Mouse (Mus musculus) gastrocnemius, postnatal 4 days (tissue): ENCODE measurements around the gene Zfp819. TPM values are rescaled to one million over a fixed set of nuclear protein-coding genes. Genes with fewer than 3 reads are reported as not detected.

Source experiments
- DNase-seq, 2 experiments: peaks; one replicate each; pipeline ENCODE4 v3.0.0; 2021 to 2022; ENCODE audit warnings: low spot score in 2 of 2, mixed read lengths in 2 of 2
- long read RNA-seq, 2 experiments: library from polyadenylated mRNA; stranded (forward); transcript quantifications; one replicate each; pipeline ENCODE4 v2.0.0; 2021
- total RNA-seq, 2 experiments: library from RNA; stranded (reverse); gene quantifications; 2 replicates each; pipeline ENCODE4 v1.2.3; 2021

The Zfp819 gene
- not detected for total RNA-seq
- long read RNA-seq, experiment 1 = 0 reads
- long read RNA-seq, experiment 2 = 0 reads

DNA sequence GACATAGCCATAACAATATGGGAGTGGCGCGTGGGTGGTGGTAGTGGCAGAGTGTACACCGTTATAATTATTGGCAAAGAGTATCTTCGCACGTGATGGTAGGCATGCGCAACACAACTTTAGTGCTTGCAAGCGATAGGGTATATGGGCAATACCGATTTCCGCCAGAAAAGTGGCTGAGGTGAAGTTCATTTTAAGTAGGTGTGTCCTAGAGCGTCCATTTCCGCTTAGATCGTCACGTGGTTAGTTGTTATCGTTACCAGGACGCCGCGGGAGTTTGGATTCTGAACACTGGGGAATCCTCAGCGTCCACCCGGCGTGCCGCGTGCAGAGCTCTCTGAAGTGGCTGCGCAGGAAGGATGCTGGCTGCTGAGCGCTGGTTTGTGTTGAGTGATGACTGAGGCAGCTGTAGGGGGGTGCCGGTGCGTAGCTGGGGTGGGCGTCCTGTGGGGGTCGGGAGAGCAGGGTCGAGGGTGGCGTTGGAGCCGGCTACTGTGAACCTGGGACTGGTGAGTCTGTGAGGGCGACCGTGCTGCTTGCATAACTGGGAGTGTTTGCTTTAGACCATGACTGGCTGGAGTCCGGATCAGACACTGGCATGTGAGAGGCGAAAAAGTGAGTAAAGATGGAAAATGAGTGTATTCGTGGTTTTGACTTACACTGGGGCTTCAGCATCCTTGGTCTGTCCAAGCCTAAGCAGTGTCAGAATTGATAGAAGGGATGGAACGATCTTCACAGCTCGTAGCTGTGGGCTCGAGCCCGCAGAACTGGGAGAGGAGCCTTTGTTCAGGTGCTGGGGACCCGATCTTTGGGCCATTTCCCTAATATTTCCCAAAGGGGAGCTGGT, at the start of gene Zfp819:
Gene Zfp819, plus strand, starts transcription at position 274 of the 847 bp plus-strand sequence.
- peak; percentile 29 to 42 for DNase-seq

DNA sequence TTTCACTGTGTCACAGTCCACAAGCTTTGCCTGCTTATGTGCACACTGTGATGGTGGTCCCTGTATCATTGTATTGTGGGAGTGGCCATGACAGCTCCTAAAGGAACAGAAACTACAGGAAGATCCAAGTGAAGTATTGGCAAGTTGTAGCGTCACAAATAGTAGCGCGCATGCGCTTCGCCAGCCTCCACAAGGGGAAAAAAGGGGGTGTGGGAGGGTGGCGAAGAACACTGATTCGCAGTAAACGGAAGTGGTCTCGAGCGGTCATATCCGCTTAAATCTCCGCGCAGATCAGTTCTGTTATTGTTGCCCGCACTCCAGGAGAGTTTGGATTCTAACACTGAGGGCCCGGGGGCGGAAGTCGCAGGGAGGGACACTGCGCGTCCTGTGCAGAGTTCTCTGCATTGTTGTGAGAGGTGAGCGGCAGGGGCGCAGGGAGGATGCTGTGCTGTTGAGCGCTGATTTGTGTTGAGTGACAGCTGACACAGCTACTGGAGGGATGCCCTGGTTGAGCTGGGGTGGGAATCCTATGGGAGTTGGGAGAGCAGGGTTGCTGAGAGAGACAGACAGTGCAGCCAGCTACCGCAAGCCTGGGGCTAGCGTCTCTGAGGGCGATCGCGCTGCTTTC, 44.8 kb upstream of the Zfp819 start, which contains the start of gene Zfp658:
Gene Zfp658, plus strand, starts transcription at position 251 of the 628 bp plus-strand sequence.
- DNase-seq = peak; percentile 73 to 84

DNA sequence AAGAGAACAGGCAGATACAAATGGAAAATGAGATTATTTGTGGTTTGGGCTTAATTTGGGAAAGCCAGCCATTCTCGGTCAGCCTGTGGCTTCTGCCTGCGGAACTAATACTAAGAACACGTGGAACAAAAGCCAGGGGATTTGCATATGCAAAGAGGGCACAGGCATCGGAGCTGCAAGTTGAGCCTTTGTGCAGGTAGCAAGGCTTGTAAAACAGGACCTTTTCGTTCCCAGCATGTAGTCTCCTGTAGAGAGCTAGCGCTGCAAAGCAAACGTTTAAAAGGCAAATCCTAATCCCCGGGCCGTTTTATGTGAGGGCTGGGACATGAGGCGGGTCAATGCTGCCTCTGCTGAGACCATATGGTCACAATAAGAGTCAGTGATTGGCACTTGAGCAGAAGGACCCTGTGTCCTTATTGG, 44.3 kb upstream of the Zfp819 start:
- DNase-seq = no peak

DNA sequence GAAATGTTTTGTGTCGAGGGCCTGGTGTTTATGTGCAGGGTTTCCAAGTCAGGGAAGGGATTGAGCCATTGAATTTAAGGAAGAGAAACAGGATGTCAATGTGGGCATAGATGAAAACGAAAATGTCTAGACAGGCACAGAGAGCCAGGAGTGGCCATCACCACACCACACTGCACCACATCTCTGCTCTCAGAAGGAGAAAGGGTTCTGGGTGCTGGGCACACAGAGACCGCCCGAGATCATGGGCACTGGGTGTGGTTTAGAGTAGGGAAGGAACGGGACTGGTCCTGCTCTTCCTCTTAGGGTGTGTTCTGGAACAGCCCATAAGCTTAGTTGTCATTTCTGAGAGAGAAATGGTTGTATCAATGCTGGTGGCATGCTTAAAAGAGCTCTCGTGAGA, 43.7 kb upstream of the Zfp819 start:
- DNase-seq = no peak

DNA sequence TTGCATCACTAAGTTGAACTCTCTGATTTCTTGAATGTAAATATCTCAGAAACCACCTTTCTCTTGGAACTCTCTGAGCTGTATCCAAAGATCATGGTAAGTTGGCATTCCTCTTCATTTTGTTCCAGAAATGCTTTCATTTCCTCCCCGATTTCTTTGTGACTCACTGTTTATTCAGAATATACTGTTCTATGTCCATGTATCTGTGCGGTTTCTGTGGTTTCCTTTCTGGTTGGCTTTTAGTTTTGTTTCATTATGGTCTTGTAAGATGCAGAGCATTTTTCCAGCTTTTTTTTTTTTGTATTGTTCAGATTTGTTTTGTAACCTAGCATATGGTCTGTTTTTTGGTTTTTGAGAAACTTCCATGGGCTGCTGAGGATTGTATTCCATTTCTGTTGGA, 35.8 kb upstream of the Zfp819 start:
- DNase-seq = no peak

DNA sequence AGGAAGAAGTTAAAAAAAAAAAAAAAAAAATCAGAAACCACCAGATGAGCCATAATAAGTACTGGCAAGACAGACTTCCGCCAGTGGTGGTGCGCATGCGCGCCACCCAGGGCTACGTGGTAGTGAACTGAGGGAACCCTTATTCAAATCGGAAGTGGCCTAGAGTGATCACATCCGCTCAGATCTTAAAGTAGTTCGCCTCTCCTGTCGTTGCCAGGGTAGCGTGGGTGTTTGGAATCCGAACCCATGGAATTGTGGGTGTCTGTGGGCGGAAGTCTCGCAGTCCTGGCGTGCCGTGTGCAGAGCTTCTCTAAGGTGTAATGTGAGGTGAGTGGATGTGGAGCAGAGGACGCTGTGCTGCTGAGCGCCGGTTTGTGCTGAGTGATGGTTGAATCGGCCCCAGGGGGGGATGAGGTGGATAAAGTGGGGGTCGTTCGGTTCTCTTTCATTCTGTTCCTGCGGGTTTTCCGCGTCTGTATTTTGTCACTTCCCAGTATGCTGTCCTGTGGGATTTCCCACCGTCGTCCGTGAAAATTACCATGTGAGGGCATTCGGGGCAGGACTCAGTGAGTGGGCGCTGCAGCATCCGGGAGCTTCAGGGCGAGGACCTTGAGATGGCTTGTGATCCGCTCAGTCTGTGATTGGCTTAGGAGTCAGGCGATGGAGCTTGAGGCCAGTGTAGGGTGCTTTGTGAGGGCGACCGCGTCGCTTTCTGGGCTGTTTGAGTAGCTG, 27.4 kb upstream of the Zfp819 start, which contains the start of gene Zfp719:
Gene Zfp719, plus strand, starts transcription at position 171 of the 732 bp plus-strand sequence.
- peak; percentile 81 to 89 for DNase-seq

DNA sequence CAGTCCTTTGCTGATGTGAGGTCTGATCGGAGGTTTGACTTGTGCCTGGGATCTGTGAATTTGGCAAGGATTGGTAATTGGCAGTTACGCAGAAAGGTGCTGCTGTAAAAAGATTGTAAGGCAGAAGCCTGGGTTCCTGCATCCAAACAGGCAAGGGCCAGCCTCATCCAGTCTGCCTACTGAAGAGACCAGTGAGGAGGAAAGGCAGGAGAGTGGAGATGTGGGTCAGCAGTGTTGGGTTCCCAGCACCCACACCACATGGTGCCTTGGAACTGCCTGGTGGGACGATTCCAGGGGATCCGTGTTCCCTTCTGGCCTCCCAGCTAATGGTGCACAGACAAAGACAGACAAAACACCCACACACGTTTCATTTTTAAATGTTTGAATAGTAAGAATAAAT, 26.4 kb upstream of the Zfp819 start:
- DNase-seq = no peak

DNA sequence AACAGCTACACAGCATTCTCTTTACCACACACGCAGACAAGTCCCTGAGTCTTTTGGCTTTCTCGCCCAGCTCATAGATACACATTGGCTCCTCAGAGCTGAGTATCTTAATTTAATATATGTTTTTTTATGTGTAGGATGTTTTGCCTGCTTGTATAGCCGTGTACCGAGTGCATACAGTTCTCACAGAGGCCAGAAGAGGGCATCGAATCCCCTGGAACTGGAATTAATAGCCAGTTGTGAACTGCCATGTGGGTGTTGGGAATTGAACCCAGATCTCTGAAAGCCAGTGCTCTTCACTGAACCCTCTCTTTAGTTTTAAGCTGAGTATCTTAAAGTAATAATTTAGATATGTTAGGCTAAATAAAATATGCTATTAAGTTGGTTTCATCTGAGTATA, 22.2 kb upstream of the Zfp819 start:
- DNase-seq = no peak

DNA sequence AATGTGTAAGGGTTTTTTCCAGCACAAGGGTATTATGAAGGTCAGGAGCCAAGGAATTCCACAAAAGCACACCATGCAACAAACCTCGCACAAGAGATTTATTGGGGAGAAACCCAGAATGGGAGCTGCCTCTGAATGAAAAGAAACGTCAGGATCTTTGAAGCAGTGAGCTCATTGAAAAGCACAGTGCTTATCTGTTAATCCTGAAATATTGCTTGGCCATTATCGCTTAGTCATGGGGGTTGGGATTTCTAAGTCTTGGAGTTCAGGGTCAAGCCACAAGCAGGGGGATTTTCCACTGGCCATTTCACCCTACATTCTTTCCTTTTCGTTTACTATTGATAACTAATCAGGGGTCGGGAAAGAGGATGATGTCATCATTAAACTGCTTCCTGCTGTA, 5.1 kb upstream of the Zfp819 start:
- DNase-seq = no peak

DNA sequence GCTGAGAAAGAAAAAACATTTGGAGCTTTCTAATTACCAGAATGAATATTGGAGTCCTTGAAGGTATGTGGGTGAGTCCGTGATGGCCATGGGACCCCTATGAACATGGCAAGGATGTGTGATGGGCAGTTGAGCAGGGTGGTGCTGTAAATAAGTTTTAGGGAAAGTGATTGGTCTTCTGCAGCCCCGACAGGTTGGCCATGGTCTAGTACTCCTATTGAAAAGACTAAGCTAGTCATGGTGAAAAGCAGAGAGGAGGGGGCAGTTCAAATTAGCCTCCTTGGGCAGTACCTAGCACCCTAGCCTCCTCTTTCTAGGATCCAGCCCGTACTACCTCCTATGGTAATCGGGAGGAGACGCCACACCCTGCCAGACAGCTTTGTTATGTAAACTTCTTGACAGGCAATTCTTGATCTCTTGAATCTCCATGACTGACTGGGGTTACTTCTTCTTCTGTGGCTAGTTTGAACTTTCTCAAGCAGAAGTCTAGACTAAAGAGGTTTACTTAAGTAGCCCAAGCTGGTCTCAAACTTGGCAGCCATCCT, 846 bp downstream of the Zfp819 start:
- no peak for DNase-seq

DNA sequence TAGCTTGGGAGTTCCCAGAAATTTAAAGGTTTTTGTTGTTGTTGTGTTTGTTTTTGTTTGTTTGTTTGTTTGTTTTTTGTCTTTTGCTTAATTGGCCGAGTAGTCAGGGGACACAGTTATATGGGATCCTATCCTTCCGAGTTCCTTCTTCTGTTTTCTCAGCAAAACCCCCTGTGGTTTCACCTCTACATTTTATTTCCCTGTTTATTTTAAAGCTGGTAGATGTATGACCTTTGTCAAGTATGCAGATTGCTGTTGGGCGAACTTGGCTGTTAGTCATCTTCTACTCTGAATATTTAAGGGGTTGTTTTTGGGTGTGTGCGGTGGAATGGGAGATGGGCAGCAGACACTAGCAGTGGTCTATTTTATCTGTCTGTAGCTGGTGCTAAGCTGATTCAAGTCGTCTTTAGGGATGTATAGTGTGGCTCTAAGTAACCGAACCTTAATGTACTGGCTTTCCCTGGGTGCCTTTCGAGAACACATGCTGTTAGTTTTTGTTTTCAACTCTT, 1.4 kb downstream of the Zfp819 start:
- DNase-seq = no peak

DNA sequence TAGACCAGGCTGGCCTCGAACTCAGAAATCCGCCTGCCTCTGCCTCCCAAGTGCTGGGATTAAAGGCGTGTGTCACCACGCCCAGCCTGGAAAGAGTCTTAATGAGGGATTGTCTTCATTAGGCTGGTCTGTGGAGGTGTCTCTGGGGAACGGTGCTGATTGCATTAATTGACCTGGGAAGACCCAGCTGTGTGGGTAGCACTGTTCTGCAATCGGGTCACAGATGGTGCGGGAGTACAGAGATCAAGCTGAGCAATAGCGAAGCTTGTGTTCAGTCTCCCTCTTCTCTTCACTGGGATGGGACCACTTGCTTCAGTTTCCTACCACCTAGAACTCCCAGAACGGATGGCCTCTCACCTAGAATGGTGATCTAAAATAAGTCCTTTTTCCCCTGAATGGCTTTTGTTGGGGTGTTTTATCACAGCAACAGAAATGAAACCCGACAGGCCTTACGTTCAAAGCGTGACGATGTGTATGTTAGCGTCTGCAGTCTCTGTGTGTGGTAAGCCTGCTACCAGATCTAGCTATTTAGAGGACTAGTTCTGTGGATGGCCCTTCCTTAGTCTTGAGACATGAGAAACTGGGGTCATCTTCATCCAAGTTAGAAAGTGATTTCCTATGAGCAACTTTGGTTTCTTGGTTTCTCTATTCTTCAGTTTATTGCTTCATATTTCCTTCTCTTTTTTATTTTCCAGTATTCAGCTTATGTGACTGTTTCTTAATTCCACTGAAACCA, 7.0 kb downstream of the Zfp819 start:
- DNase-seq = no peak

DNA sequence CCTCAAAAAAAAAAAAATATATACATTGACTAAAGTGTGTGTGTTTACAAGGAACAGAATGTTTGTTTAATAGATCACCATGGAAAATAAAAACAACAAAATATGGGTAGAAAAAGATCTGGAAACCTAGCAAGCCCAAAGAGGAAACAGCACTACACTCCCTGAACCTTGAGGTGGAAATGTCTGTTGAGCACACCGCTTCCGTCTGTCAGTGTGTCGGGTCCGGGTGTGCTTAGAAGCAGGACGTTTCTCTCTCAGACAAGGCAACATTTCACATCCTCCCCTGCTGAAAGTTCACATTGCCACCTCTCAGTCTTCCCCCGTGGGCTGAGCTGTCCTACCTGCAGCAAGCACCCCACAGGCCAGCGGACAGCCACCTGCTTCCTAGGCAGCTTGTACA, 16.0 kb downstream of the Zfp819 start:
- DNase-seq = no peak

DNA sequence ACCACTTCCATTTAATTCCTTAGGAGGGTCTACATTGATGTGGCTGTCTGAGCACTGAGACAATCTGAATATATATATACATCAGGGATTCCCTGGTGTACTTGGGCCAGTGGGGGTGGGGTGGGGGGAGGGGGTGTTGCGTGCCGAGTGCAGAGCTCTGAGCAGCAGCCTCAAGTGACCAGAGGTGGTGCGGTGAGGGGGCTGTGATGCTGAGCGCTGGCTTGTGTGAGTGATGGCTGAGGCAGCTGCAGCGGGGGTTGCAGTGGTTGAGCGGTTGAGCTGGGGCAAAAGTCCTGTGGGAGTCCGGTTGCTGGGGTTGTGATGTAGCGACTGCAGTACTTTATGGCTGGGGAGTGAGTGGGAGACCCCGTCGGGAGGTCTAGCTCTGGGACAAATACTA, 16.9 kb downstream of the Zfp819 start:
- DNase-seq = no peak

DNA sequence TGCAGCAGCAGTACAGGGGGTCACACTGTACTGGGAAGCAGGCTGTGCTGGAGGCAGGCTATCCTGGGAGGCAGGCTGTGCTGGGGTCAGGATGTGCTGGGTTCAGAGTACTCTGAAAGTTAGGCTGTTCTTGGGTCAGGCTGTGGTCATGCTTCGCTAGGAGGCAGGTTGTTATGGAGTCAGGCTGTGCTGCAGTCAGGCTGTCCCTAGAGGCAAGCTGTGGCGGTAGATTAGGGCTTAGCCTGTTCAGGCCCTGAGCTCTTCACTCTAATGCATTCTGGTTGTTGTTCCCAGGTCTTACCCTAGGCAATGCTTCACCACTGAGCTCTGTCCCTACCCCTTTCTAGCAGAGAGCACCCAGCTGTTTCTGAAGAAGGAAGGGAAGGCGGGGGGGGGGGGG, 18.1 kb downstream of the Zfp819 start:
- no peak for DNase-seq

DNA sequence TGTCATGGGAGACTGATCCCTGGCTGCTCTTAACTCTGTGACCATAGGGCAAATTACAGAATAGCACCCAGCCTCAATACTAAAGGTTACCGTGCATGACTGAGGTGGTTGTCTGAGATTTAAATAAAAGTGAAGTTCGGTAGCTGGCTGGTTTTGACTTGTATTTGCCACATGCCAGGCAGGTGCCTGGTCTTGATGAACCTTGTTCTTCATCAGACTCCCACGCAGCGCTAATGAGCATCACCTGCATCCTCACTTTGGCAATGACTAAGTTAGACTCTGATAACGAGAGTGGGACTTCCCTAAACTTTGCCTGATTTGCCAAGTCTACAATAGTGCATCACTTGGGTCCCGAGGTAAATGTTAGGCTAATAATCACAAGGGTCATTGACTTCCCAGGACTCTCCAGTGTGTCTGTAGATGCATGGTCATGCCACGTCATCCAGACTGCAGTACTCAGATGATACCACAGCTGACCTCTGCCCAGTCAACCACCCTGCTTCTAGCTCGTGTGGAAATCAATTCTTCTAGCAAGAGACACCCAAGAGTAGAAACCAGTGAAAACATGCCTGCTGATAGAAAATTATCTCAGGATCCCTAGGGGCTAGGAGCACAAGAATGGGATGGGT, 18.9 kb downstream of the Zfp819 start:
- no peak for DNase-seq

DNA sequence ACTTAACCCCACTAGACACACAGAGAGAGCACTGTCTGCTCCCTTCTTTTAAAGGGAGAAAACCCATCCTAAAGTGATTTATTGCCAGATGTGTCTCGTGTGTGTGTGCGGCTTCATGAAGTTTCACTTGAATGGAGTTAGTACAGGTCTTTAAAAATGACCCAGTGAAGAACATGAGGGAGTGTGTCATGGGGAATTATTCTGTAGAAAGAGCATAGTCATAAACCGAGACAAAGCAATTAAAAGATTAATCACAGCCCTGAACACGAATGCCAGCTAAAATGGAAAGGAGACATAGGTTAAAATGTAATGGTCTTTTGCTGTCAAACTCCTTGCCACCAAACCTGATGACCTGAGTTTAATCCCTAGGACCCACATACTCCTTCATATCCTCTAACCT, 27.0 kb downstream of the Zfp819 start:
- no peak for DNase-seq

DNA sequence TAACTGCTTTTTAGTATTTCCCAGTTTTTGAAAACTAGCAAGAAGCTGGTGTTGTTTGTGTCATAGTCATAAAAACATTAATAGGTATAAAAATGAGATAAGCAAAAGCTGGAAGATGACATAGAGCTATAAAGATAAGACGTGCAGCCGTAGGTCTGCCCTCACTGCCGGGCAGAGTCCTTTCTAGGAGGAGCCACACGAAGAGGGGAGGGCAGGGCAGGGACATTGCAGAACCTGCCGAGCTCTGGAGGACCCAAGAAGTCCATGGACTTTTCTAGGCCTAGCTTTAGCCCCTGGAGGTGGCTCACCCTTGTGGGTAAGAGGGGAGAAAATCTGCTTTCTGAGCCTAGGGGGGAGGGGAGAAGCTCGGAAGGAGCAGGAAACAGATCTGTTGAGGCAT, 27.5 kb downstream of the Zfp819 start, which contains the start of gene Ceacam18:
Gene Ceacam18, plus strand, starts transcription at position 208 of the 400 bp plus-strand sequence.
- no peak for DNase-seq

DNA sequence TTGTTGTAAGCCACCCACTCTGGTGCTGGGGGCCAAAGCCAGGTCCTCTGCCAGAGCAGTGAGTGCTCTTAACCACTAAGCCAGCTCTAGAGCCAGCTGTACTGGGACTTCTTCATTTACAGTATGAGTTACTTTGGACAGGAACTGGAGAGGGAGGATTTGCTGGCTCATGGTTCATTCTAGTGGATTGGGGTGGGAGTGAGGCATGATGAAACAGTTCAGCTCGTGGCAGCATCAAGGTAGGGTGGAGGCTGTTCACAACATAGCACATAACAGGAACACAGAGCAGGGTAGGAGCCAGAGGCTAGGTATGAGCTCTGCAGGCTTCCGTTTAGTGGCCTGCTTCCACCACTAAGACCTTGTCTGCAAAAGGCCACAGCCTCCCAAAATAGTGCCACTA, 29.2 kb downstream of the Zfp819 start:
- no peak for DNase-seq

DNA sequence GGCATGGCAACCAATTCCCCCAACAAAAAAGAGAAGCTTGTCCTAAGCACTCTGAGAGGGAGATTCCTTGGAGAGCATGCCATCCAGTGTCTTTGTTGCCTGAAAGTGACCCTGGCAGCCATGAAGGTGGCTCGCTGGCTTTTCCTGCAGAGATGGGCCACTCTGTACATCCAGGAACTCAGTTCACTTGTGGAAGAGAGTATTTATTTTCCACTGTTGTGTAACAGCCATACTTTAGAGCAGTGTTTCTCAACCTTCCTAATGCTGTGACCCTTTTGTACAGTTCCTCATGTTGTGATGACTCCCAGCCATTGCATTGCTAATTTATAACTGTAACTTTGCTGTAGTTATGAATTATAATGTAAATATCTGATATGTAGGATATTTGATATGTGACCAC, 30.1 kb downstream of the Zfp819 start:
- DNase-seq = no peak
